Mouse (Mus musculus) cortical plate, adult 2 months (tissue): ENCODE results near the gene Rwdd2a.

Source experiments
- CTCF ChIP-seq: fragments of 200-500 bp; IDR thresholded peaks from 2 replicates; pipeline ENCODE4 v1.5.1; 2011; ENCODE audit warnings: mild to moderate bottlenecking, control low read depth, low read length; ENCODE audit not compliant: insufficient read depth; ENCODE audit errors: extremely low read depth
- POLR2A ChIP-seq: fragments of 200-500 bp; IDR thresholded peaks from 2 replicates; pipeline ENCODE4 v1.6.1; 2011; ENCODE audit warnings: mild to moderate bottlenecking, low read length, control low read depth; ENCODE audit not compliant: insufficient read depth; ENCODE audit errors: extremely low read depth

GRCm38 (mm10) chr9:86522335-86522734, 49.5 kb upstream of the Rwdd2a start:
- TF ChIP-seq CTCF (no peak), POLR2A (no peak)
